Mouse (Mus musculus) retina, postnatal 1 day (tissue): ENCODE measurements around the gene Heatr5a.

Source experiments
- DNase-seq: peaks from one replicate; pipeline ENCODE4 v3.0.0-alpha.2; 2012

Gene Heatr5a

GRCm38 (mm10) chr12:51882606-51883296 lies 88.4 kb downstream of the Heatr5a start:
- DNase-seq: no peak

- no peak for DNase-seq
Observed at GRCm38 (mm10) chr12:51881775-51882174, 89.3 kb downstream of the Heatr5a start.

- no peak for DNase-seq
Observed at GRCm38 (mm10) chr12:51871446-51872144, 99.5 kb downstream of the Heatr5a start.

- DNase-seq: no peak
Observed at GRCm38 (mm10) chr12:51869511-51869910, 101.6 kb downstream of the Heatr5a start.

GRCm38 (mm10) chr12:51867076-51867475 lies 104.0 kb downstream of the Heatr5a start:
- DNase-seq: no peak

- DNase-seq: no peak
Observed at GRCm38 (mm10) chr12:51866226-51866910, 104.8 kb downstream of the Heatr5a start.

GRCm38 (mm10) chr12:51865790-51866179 lies 105.3 kb downstream of the Heatr5a start:
- peak; percentile 86 for DNase-seq

- no peak for DNase-seq
Observed at GRCm38 (mm10) chr12:51865061-51865789, 105.9 kb downstream of the Heatr5a start.

- DNase-seq: no peak
Observed at GRCm38 (mm10) chr12:51863116-51864002, 107.8 kb downstream of the Heatr5a start.

GRCm38 (mm10) chr12:51858134-51859028 lies 112.7 kb downstream of the Heatr5a start:
- no peak for DNase-seq

- no peak for DNase-seq
Observed at GRCm38 (mm10) chr12:51856768-51857295, 114.3 kb downstream of the Heatr5a start.

GRCm38 (mm10) chr12:51855872-51856271 lies 115.2 kb downstream of the Heatr5a start:
- no peak for DNase-seq

GRCm38 (mm10) chr12:51855453-51855852 lies 115.7 kb downstream of the Heatr5a start:
- DNase-seq: no peak

GRCm38 (mm10) chr12:51851617-51852016 lies 119.5 kb downstream of the Heatr5a start:
- no peak for DNase-seq

- DNase-seq: no peak
Observed at GRCm38 (mm10) chr12:51851155-51851554, 120.0 kb downstream of the Heatr5a start.

GRCm38 (mm10) chr12:51850339-51850738 lies 120.8 kb downstream of the Heatr5a start:
- no peak for DNase-seq

GRCm38 (mm10) chr12:51849902-51850301 lies 121.2 kb downstream of the Heatr5a start:
- DNase-seq: no peak

GRCm38 (mm10) chr12:51847953-51848680 lies 123.0 kb downstream of the Heatr5a start:
- DNase-seq: no peak

GRCm38 (mm10) chr12:51845261-51845660 lies 125.9 kb downstream of the Heatr5a start:
- DNase-seq: no peak

GRCm38 (mm10) chr12:51844771-51845256 lies 126.3 kb downstream of the Heatr5a start:
- peak; percentile 92 for DNase-seq
